Mouse (Mus musculus) heart, postnatal 36 days (tissue): ENCODE measurements around the gene Npff. TPM values are rescaled to one million over a fixed set of nuclear protein-coding genes. Genes with fewer than 3 reads are reported as not detected.

Source experiments
- DNase-seq, 2 experiments: peaks; one replicate each; pipeline ENCODE4 v3.0.0; 2021 to 2022
- intact Hi-C: fragments of 180-260 bp; cut with DNase I; formaldehyde crosslinking; loops from one replicate; pipeline ENCODE4 v1.15.1; 2025
- total RNA-seq, 2 experiments: library from RNA; stranded (reverse); gene quantifications; 2 replicates each; pipeline ENCODE4 v1.2.3; 2021

The Npff gene
- total RNA-seq, 2 experiments from 2014 or later = 0.89 to 1.4 TPM

DNA sequence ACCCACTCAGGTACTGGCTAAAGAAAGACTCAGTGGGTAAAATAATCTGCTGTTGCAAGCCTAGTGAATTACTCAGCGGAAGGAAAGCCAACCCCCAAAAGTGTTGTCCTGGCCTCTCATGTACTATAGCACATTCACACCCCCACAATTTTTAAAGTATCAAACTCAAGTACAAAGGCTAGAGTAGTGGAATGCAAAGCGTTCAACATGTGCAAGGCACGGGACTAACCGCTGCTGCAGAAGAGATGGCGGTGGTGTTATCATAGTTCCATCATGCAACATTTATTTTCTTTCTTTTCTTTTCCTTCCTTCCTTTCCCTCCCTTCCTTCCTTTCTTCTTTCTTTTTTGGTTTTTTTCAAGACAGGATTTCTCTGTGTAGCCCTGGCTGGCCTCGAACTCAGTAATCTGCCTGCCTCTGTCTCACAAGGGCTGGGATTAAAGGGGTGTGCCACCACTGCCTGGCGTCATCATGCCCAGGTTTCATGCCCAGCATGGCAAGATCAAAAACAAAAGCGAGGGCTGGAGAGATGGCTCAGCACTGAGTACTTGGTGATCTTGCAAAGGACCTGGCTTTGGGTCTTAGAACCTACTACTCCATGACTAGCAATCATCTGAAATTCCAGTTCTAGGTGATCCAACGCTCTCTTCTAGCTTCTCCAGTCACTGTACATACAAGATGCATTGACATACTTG, 18.8 kb downstream of the Npff start:
- intact Hi-C loops = no loop called here
- no peak for DNase-seq

DNA sequence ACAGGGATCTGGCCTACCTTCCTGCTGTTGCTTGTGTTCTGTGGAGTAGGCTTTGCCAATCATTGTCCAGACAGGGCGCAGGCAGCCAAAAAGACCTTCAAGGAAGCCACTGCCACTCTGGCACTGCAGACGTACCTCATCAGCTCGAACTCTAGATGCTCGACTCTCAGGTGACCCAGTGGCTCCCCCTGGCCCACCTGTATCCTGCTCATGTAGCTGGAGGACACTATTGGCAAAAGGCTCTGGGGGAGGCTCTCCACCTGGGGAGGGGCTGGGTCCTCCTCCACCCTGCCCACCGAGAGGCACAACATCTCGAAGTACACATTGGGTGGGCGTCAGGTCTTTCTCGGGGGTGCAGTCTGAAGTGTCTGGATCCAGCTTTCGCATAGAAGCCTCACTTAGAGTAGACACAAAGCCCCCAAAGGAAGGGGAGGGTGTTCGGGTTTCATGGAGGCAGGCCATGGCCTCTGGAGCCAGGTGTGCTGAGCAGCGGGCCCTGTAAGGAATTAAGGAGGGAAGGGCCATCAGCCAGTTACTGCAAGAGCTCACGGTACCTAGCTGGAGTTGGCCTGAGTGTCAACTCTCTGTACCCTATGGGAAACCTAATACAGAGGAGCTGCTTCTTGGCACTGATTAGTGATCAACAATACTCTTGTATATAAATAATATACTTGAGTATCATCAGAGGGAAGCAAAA, 19.5 kb downstream of the Npff start:
- intact Hi-C loops = no loop called here
- DNase-seq = no peak

DNA sequence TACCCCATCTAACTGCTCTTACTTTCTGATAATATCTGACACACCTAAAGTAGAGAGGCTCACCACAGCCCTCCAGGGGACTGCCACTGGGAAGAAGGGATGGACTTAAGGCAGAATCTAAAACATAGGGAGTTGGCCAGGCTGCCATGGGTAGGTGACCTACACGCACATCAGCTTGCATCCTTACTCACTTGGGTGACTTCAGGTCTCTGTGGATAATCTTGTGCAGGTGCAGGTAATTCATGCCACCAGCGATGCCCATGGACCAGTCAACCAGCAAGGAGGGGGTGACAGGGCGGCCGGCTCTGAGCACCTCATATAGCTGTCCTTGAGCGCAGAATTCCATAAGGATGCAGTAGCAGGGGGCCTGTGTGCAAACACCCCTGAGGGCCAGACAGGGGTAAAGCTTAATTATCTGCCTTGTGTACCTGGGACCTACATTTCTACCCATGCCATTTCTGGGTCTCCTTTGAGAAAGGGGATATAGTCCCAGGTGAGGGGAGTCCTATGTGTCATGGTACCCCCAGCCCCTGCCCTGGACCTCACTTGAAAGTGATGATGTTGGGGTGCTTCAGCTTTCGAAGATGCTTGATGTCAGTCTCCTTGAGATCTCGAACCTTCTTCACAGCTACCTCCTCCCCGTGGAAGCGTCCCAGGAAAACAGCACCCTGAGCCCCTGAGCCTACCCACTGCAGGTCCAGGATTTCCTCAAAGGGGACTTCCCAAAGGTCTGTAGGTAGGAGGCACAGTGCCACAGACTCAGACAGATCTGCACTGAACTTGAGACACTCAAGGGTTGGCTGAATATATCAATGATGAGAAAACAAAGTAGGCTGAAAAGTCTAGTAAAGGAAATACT, 20.6 kb downstream of the Npff start:
- intact Hi-C loops = no loop called here

DNA sequence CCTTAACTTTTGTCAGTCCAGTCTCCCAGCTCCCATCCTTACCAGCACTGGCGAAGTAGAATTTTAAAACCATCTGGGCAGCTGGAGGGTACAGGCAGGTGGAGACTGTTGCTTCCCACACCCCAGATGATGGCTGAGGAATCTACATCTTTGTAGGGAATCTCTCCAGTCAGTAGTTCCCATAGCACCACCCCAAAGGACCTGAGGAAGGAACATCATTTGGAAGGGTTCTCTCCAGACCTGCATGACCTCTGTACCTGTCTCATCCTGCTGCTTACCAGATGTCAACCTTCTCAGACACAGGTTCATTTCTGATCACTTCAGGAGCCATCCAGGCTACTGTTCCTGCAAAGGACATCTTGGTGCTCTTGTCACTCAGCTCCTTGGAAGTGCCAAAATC, 21.3 kb downstream of the Npff start, which contains the start of gene Gm10337:
Gene Gm10337 (plus strand): TSS at position 276 of the 400 bp plus-strand sequence.
- intact Hi-C loops = no loop called here
- no peak for DNase-seq

More for the DNA sequence above, 20.6 kb downstream of the Npff start:
- DNase-seq = no peak

DNA sequence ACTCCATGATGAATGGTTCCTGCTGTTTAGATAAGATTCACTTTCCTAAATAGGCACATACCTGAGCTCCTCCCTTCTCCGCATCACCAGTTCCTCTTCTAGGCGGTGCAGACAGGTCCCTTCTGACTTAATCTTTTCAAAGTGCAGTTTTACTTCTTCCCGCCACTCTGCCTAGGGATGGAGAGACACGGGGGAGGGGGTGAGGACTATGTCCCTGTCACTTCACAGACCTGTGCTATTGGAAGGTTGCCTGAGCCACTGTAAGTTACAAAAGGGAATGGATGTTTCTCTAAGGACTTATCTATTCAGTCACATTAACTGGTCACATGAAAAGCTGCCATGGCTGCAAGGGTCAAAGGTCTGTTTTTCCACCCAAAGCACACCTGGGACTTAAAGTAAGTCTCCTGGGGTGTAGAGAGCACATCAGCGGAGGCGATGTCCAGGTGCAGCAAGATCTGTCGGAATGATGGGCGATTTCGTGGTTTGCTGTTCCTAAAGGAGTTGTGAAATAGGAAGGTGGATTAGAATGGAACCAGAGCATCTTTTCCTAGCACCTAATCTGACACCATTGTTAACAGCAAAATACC, 22.4 kb downstream of the Npff start:
- intact Hi-C loops = no loop called here
- no peak for DNase-seq

DNA sequence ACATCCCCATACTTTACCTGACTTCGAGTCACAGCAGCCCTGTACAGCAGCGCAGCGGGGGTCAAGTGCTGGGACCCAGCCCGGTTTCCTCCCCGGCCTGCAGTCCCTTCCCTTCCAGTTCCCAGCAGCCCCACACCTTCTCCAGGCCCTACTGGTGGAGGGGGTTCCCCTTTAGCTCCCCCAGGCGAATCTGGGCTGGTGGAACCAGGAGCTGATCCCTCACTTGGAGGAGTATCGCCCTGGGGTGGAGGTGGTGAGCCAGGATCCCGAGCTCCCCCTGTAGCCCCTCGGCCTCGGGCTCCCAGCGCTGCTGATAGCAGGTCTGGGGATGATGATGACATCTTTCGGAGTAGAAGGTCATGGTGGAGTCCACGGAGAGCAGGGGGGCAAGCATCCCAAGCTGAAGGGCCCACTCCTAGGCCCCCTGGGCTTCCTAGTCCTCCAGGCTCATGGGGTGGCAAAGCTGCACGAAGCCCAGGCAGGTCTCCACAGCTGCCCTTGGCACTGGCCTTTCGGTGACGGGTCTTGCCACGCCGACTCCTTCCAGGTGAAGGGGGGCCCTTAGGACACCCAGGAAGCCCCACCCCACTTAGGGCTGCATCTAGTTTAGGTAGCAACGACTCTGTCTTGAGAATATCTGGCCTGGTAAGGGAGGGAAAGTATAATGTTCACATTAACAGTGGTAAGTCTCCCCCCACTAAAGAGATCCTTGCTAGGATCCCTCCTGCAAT, 23.5 kb downstream of the Npff start:
- DNase-seq = no peak
- intact Hi-C loops = no loop called here

DNA sequence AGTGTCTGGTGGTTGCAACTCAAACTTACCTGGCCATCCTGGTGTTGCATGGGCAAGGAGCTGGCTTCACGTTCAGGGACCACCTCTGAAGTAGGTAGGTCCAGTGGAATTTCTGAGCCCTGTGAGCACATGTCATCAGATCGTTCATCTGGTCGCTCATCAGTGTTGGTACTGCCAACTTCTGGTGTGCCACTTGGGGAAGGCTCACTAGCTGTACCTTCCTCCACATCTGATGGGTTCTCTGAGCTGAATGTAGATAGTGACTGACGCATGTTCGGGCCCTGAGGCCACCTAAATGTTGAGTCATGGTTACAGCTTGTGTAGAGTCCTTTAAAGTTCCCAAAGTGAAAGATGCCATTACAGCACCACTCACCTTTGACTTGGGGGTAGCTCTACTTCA, 24.3 kb downstream of the Npff start:
- no peak for DNase-seq
- intact Hi-C loops = no loop called here

DNA sequence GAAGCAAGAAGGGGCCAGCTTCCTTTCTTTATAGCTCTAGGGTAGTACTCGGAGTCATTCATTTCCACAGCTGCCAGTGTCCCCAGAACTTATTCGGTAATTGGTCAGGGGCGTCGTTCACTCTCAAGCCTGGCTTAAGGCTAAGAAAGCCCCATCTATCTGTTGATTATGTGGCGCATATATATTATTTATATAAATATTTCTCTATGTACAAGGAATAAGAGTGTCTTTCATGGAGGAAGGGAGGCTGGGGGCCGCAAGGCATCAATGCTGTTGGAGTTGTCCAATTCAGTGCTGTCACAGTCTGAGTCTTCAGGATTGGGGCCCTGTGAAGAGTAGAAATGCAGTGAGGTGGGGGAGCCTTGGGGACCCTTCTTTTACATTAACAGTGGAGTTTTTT, 24.9 kb downstream of the Npff start:
- intact Hi-C loops = no loop called here
- DNase-seq = no peak

DNA sequence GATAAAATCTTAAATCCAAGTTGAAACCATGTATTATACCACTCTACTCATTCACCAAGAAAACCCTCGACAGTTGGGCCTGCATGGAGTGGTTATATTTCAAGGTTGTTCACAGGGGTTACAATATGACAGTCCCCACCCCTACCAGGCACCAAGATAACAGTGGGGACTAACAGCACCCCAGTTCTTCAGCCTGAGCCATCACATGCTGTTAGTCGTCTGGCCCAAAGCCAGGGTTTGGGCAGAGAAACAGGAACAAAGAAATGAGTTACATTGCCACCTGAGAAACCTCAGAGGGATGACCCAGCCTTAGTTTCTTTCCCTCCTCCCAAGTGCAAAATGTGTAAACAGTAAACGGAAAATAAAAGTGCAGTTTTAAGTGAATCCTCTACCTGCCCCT, 25.4 kb downstream of the Npff start:
- no peak for DNase-seq
- intact Hi-C loops = no loop called here

DNA sequence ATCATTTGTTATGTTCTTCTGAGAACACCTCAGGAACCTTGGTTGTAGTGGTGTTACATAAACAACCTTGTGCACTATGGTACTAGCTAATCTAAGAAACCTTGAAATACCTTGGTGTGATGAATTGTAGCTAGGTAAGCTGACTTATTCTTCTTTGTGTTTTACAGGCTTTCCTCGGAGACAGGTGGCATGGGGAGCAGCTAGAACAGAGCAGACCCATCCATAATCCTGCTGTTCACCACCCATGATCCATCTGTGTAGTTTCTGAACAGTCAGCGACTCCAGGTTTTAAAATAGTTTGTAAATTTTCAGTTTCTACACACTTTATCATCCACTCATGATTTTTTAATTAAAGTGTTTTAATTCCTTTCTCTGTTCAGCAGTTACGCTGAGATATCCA, 26.4 kb downstream of the Npff start:
- intact Hi-C loops = no loop called here
- DNase-seq = no peak

DNA sequence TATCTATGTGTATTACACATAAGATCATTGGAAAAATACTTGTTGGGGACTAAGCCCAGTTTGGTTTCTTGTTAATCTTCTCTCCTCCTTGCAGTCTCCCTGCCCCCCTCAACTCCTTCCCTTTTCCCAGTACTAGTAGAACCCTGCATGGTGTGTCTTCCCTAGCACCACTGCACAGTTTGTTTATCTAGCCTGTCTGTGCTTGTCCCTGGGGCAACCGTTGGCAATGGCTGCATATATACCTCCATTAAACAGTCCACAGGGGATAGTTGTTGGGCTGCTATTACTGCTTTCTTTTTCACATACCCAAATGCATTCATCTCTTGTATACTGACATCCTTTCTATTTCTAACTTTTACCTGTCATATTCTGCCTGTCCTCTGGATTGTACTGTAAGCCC, 37.1 kb downstream of the Npff start:
- intact Hi-C loops = no loop called here

DNA sequence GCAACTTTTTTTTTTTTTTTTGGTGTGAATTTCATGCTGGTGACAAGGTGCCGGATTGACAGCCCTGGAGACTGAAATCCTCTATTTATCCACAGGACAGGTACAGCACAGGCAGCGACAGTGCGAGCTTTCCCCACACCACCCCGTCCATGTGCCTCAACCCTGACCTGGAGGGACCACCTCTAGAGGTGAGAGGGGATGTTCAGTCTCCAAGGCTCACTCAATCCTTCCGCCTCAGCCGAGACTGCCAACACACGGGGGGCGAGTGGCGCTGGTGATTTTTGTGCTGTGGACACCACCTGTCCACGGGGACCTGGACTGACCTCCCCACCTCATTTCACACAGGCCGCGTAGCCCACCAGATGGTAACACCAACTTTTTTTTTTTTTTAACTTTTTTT, 38.9 kb downstream of the Npff start:
- intact Hi-C loops = no loop called here
- DNase-seq = no peak

More for the DNA sequence above, 37.1 kb downstream of the Npff start:
- no peak for DNase-seq

DNA sequence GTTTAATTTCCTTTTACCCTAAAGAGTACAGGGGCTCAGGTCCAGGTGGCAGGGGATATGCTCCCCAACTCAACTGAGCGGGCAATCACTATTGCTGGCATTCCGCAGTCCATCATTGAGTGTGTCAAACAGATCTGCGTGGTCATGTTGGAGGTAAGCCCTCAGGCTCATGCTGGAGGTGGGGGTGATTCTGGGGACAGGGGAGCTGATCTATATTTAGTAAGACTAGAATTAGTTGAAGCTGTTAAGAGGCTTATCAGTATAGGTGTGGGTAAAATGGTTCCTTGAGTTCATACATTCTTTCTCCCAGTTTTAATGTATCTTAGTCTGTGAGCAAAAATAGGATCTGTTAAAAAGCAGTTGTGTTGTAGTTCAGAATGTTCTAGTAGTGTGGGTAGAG, 41.6 kb downstream of the Npff start:
- no peak for DNase-seq
- intact Hi-C loops = no loop called here

DNA sequence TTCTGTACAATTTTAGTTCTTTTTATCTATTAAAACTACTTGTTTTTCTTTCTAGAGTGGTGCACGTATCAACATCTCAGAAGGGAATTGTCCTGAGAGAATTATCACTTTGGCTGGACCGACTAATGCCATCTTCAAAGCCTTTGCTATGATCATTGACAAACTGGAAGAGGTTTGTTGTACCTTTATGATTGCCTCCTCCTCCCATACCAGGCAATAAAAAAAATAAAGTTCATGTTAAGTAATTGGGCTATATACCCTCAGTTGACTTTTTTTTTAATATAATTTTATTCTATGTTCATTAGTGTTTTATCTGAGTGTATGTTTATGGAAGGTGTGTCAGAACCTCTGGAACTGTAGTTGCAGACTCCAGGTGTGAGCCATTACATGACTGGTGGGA, 50.2 kb downstream of the Npff start:
- intact Hi-C loops = loop anchor here (5.0 kb wide), 1 partner anchor 198 kb away; the partner anchor contains the start of gene Atp5g2
- no peak for DNase-seq

Other genes starting within 250 kb of the Npff start
- gene Mfsd5, start 245.5 kb downstream of the Npff start, total RNA-seq = 10 to 100 TPM; 18.1 to 19.4 TPM
- 1 to 10 TPM; 1.0 to 2.1 TPM for gene Espl1, start 228.7 kb downstream of the Npff start, total RNA-seq
- 100 to 1,000 TPM; 308 to 311 TPM for gene Pfdn5, start 198.8 kb downstream of the Npff start, total RNA-seq
- gene Myg1, start 193.2 kb downstream of the Npff start, total RNA-seq = 10 to 100 TPM; 17.7 to 22.7 TPM
- 10 to 100 TPM; 12.5 to 12.8 TPM for gene Aaas, start 174.2 kb downstream of the Npff start, total RNA-seq
- not detected for gene Sp7, start 157.8 kb downstream of the Npff start, total RNA-seq
- gene Sp1, start 118.8 kb downstream of the Npff start, total RNA-seq = 10 to 100 TPM; 45.7 to 49.1 TPM
- gene Amhr2, start 79.6 kb downstream of the Npff start, total RNA-seq = under 1 TPM; 0.16 to 0.78 TPM
- gene Prr13, start 65.9 kb downstream of the Npff start, total RNA-seq = 10 to 100 TPM; 19.4 to 26.1 TPM
- 100 to 1,000 TPM; 482 to 500 TPM for gene Pcbp2, start 54.4 kb downstream of the Npff start, total RNA-seq
- gene Gm10337, start 21.2 kb downstream of the Npff start, total RNA-seq = not detected
- 1 to 10 TPM; 3.5 to 3.6 TPM for gene Map3k12, start 7.9 kb downstream of the Npff start, total RNA-seq
- gene Tarbp2, start 6.8 kb downstream of the Npff start, total RNA-seq = 10 to 100 TPM; 45.5 to 48.2 TPM
- gene Gm28047, start 100.1 kb upstream of the Npff start, total RNA-seq = 1 to 10 TPM in 1 of 2 experiments, under 1 TPM in 1; 0.94 to 1.1 TPM
- gene Atf7, start 100.5 kb upstream of the Npff start, total RNA-seq = 10 to 100 TPM; 52.3 to 56.5 TPM
- gene Atp5g2, start 147.4 kb upstream of the Npff start, total RNA-seq = 10 to 100 TPM; 42.5 to 46.1 TPM
- 100 to 1,000 TPM; 111 to 137 TPM for gene Calcoco1, start 197.2 kb upstream of the Npff start, total RNA-seq